Mouse (Mus musculus) B cell, adult 2 months (primary cell): ENCODE data around the gene Klf7.

Experiments used
- DNase-seq, 2 experiments: peaks; one replicate each; pipeline ENCODE4 v3.0.0; 2022

The Klf7 gene

DNA sequence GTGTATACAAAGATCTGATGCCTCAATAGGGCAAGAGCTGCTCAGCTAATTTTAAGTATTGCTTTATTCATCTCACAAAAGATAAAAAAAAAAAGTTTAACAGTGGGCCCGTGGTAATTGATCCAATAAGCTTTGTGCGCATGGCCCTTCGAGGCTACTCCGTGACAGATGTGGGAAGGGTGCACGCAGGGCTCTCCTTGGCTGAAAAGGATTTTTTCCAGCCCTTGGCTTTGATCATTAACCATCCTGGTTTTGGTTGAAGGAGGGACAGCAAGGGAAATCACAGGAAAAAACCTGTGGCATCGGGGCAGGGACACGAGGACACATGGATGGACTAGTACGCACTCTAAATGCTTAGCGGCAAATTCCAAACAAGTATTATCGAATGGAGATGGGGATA is 60.6 kb downstream of the Klf7 start:
- DNase-seq, result no peak

DNA sequence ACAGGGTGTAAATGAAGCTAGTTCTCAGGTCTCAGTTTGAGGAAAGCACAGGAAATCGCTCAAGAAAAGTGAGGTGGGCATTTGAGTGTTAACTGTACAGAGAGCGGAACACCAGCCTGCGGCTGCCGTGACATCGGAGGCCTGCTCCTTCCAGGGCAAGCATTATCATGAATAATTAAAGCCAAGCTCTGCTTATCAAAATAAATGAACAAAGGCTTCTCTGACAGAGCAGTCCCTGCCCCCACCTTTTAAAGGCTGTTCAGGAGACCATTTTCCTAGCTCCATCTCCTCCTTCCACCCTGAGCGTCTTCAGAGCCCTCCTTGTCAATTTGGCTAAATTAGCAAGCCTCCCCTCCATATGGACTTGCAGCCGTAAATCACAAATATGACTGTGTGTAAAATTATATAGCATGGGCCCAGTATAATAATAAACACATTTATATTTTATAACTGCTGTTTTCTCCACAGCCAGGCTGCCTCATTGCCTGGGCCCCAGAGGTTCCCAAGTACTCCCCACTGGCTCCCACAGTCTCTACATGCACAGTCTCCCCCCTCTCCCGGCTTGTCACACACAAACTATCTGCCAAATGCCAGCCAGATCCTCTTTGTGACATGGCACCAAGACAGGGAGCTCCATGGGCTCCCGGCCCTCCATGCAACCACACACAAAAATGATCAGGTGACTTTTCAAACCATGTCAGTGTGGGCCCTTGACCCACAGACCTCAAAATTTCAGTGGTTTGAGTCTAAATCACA is 61.2 kb downstream of the Klf7 start:
- no peak for DNase-seq

- DNase-seq, result no peak
Measured at GRCm38 (mm10) chr1:64060116-64060515, 62.0 kb downstream of the Klf7 start.

DNA sequence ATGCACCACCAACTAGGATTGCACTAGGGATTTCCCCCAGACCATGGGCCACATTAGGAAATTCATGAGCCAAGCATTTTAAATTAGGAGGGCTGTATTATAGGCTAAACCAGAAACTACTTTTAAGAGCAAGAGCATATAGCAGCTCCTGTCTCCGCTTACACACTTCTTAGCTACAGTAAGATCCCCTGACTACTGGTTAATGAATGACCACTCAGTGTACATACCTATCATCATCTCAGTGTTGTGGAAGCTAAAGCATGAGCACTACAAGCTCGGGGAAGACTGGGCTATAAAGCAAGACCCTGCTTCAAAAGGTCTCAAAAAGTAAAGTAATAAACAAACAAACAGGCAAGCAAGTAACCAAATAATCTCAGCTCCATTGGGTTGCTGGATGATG is 65.5 kb downstream of the Klf7 start:
- DNase-seq, result no peak

GRCm38 (mm10) chr1:64055978-64056377 is 66.1 kb downstream of the Klf7 start:
- no peak for DNase-seq

DNA sequence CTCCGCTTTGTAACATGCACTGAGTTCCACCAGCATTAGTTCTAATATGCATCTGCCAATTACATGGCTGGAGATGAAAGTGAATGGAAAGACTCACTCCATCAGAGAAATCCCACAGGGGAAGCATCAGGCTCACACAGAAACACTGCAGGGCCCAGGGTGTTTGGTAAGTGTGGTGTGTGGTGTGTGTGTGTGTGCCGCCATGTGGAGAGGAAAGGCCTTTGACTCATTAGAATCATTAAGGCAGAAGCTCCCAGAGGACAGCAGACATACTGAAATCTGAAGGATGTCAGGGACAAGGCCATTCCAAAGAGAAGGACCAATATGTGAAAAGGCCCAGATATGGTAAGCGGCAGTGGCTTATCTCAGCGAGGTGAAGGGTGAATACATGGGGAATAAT is 66.9 kb downstream of the Klf7 start:
- DNase-seq, result no peak

- peak; percentile 12 to 19 for DNase-seq
Measured at GRCm38 (mm10) chr1:64052069-64052750, 69.9 kb downstream of the Klf7 start.

GRCm38 (mm10) chr1:64048567-64048966 is 73.5 kb downstream of the Klf7 start:
- DNase-seq, result peak; percentile 3 to 12

GRCm38 (mm10) chr1:64046802-64047156 is 75.3 kb downstream of the Klf7 start:
- DNase-seq, result no peak

DNA sequence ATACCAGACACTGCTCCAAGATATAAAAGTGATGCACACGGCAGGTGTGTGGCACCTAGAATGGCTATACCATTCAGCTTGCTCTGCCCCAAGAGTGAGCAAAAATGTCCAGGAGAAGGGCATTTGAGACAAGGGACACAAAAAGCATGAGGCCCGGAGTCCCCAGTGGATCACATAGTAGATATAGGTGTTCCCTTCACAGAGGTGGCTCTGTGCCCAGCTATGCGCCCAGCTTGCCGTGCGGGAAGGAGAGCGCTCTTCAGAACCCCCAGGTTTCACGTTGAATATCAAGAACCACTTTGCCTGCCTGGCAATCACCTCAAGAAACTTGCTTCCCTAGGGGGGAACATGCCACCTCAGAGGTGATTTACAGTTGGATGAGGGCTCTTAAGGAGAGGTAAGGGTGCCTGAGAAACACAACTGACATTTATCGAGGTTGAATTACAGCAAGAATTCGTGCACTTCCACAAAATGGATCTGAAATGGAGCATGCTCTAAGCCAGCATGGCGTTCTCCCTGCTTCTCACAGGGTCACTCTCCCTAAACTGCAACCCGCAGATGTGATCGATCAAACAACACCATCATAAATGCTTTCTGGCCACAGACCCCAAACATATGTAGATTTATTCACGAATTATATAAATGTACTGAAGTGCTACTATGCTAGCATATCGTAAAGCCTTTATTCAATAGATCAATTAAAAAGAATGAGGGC is 75.8 kb downstream of the Klf7 start:
- no peak for DNase-seq

DNA sequence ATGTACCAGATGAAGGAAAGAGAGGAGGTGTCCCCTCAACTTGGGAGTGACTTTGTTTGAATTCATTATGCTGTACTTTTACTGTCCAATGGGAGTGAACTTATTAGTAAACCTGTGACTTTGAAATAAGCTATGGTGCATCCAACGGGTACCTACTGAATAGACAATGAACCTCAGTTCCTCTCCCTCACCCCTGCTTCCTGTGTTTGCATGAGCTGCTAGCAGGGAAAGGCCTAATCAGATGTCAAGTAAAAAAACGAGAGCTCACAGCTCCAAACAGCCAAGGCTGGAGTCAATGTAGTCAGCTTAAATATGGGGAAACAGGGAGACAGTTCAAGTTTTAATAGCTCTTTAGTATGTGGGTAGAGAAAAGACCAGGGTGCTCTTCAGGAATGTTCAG is 77.5 kb downstream of the Klf7 start:
- no peak for DNase-seq

- DNase-seq, result no peak
Measured at GRCm38 (mm10) chr1:64040831-64041383, 81.2 kb downstream of the Klf7 start.

DNA sequence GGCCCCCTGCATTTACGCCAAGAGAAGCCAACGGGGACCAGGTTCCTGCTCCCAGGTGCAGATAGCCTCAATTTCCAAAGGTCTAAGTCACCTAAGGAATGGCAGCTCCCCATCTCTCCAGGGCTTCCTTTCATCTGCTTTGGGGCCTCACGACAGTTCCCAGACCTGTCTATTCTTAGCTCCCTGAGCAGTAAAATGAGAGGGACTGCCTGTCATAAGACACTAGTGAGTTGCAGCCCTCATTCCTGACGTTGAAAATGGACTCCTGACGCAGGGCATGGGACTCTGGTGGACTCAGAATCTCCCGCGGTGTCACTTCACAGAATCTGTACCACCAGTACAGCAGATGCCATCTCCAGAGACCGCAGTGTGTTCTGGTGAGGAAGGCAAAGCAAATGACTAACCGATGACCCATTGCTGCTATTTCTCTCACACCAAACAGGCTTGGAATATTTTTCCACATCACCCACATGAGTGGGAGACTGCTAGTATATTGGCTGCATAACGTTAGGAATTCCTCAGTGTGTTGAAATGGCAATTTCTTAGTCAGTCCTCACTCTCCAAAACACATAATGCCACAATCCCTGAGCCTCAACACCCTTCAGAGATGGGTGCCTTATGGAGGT is 81.9 kb downstream of the Klf7 start:
- no peak for DNase-seq

DNA sequence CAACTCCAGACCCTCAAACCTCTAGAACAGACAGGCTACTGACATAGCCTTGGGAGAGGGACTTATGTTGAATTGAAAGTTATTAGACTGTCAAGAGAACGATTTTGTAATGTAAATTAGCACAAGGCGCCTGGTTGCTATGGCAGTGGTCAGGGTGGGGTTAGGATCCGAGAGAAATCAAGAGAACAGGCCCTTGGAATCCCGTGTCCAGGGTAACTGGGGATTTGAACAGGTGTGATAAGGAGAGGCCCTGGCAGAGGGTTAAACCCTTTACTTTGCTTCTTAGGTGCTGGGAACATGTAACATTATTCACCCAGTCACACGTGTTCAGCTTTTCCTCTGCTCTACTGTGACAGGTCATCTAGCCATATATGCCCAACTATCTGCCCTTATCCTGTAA is 83.7 kb downstream of the Klf7 start:
- DNase-seq, result no peak

DNA sequence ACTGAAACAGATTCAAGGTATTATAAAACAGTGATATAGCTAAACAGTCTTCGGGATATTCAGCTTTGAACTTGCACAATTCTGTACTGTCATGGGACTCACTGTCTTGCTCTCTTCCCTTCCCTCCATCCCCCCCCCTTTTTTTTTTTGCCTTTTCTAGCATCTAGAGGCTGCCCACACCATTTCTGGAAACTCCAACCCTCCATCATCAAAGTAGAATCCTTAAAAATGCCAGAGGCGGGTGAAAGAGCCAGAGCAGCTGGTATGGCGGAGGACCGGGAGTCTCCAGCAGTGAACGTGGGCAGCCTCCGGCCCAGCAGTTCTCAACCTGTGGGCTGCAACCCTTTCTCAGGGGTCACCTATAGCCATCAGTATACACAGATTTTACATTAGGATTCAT is 84.3 kb downstream of the Klf7 start:
- no peak for DNase-seq

GRCm38 (mm10) chr1:64036881-64037452 is 85.1 kb downstream of the Klf7 start:
- DNase-seq, result no peak

- DNase-seq, result no peak
Measured at GRCm38 (mm10) chr1:64035804-64036203, 86.3 kb downstream of the Klf7 start.

- no peak for DNase-seq
Measured at GRCm38 (mm10) chr1:64035087-64035791, 86.8 kb downstream of the Klf7 start.

GRCm38 (mm10) chr1:64032502-64033231 is 89.4 kb downstream of the Klf7 start:
- no peak for DNase-seq

DNA sequence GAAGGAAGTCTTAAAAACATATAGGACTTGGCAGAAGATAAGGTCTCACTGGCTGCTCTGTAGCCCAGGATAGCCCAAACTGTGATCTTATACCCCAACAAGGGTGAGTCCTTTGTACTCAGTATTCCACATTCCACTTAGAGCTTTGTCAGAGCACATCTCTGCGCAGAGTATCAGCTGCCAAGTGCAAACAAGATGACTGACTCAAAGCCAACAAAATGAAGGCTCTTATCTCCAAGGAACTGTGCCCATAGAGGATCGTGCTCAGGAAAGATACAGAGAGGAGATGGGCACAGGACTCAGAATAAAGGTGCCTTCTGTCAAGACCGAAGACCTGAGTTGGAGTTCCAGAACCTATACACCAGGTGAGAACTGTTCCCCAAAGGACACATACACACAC is 100.1 kb downstream of the Klf7 start:
- no peak for DNase-seq
